Mouse (Mus musculus) layer of hippocampus, adult 18-20 months (tissue): ENCODE results near the gene Krtap13. TPM values are rescaled to one million over a fixed set of nuclear protein-coding genes. Genes with fewer than 3 reads are reported as not detected.
"Not testable (repeated sequence)": the region's sequence is repeated elsewhere in the genome, so short reads cannot be mapped to it uniquely, and the experiment has no call there.

Experiments
- DNase-seq, 2 experiments: peaks; one replicate each; pipeline ENCODE4 v3.0.0; 2022; ENCODE audit warnings: low spot score in 2 of 2
- long read RNA-seq: library from polyadenylated mRNA; stranded (forward); transcript quantifications from one replicate; pipeline ENCODE4 v2.0.0, GENCODE M21; 2021
- total RNA-seq, 2 experiments: library from RNA; stranded (reverse); gene quantifications; 2 replicates each; pipeline ENCODE4 v1.2.3; 2021

Gene Krtap13
- total RNA-seq: not detected
- long read RNA-seq: 0 reads

GRCm38 (mm10) chr16:88751535-88751934 is at the start of gene Krtap13:
TSS of gene Krtap13 (minus strand) at chr16:88751635.
- not testable (repeated sequence) for DNase-seq

- no peak for DNase-seq
Observed at GRCm38 (mm10) chr16:88786786-88787185, 35.4 kb upstream of the Krtap13 start.

GRCm38 (mm10) chr16:88777596-88777995 is 26.2 kb upstream of the Krtap13 start, which contains the start of gene Gm5965:
TSS of gene Gm5965 (plus strand) at chr16:88777896.
- DNase-seq: no peak

GRCm38 (mm10) chr16:88774106-88774505 is 22.7 kb upstream of the Krtap13 start, which contains the start of gene 2310057N15Rik:
TSS of gene 2310057N15Rik (minus strand) at chr16:88774206.
- no peak for DNase-seq

GRCm38 (mm10) chr16:88758547-88758946 is 7.1 kb upstream of the Krtap13 start, which contains the start of gene 2310034C09Rik:
TSS of gene 2310034C09Rik (plus strand) at chr16:88758847.
- not testable (repeated sequence) for DNase-seq

- DNase-seq: peak in 1 of 2 experiments; percentile 20
Observed at GRCm38 (mm10) chr16:88747943-88748342, 3.5 kb downstream of the Krtap13 start.

- DNase-seq: no peak
Observed at GRCm38 (mm10) chr16:88744750-88745340, 6.6 kb downstream of the Krtap13 start.

- DNase-seq: no peak
Observed at GRCm38 (mm10) chr16:88735391-88735790, 16.0 kb downstream of the Krtap13 start.

- DNase-seq: peak; percentile 6 to 10
Observed at GRCm38 (mm10) chr16:88728812-88729275, 22.6 kb downstream of the Krtap13 start, which contains the start of gene Krtap13-1. TSS of gene Krtap13-1 (plus strand) at chr16:88728862.

- no peak for DNase-seq
Observed at GRCm38 (mm10) chr16:88720031-88720430, 31.4 kb downstream of the Krtap13 start.

- no peak for DNase-seq
Observed at GRCm38 (mm10) chr16:88716549-88716948, 34.9 kb downstream of the Krtap13 start.

GRCm38 (mm10) chr16:88711245-88711644 is 40.2 kb downstream of the Krtap13 start:
- DNase-seq: no peak

- no peak for DNase-seq
Observed at GRCm38 (mm10) chr16:88710757-88711156, 40.7 kb downstream of the Krtap13 start.

- no peak for DNase-seq
Observed at GRCm38 (mm10) chr16:88707496-88708012, 43.9 kb downstream of the Krtap13 start, which contains the start of gene 2310061N02Rik. TSS of gene 2310061N02Rik (minus strand) at chr16:88707962.

- DNase-seq: no peak
Observed at GRCm38 (mm10) chr16:88701072-88701864, 50.2 kb downstream of the Krtap13 start.

Other genes starting within 250 kb of the Krtap13 start
- gene Cldn17, start 244.7 kb downstream of the Krtap13 start, total RNA-seq: not detected
- not detected for gene Cldn8, start 188.5 kb downstream of the Krtap13 start, total RNA-seq
- gene Krtap24-1, start 139.4 kb downstream of the Krtap13 start, total RNA-seq: not detected
- gene 2310079G19Rik, start 124.0 kb downstream of the Krtap13 start, total RNA-seq: not detected
- not detected for gene Krtap26-1, start 103.8 kb downstream of the Krtap13 start, total RNA-seq
- not detected for gene Krtap27-1, start 80.0 kb downstream of the Krtap13 start, total RNA-seq
- gene 2310061N02Rik, start 43.7 kb downstream of the Krtap13 start, total RNA-seq: not detected
- not detected for gene Krtap13-1, start 22.8 kb downstream of the Krtap13 start, total RNA-seq
- gene 2310034C09Rik, start 7.2 kb upstream of the Krtap13 start, total RNA-seq: not detected
- not detected for gene 2310057N15Rik, start 22.6 kb upstream of the Krtap13 start, total RNA-seq
- not detected for gene Gm5965, start 26.3 kb upstream of the Krtap13 start, total RNA-seq
- gene Gm20741, start 60.6 kb upstream of the Krtap13 start, total RNA-seq: not detected
- gene Krtap15, start 68.6 kb upstream of the Krtap13 start, total RNA-seq: not detected
- gene Krtap14, start 74.5 kb upstream of the Krtap13 start, total RNA-seq: not detected
- not detected for gene Krtap19-1, start 117.8 kb upstream of the Krtap13 start, total RNA-seq
- not detected for gene Krtap19-2, start 122.6 kb upstream of the Krtap13 start, total RNA-seq
- not detected for gene Krtap19-3, start 126.4 kb upstream of the Krtap13 start, total RNA-seq
- not detected for gene Krtap19-4, start 133.5 kb upstream of the Krtap13 start, total RNA-seq
- not detected for gene Krtap19-5, start 144.8 kb upstream of the Krtap13 start, total RNA-seq
- not detected for gene Krtap19-9b, start 180.6 kb upstream of the Krtap13 start, total RNA-seq
- not detected for gene Krtap16-3, start 211.2 kb upstream of the Krtap13 start, total RNA-seq